Mouse (Mus musculus) embryonic facial prominence, embryonic 15.5 days (tissue): Measurements from ENCODE around the gene Naa80. TPM values are rescaled to one million over a fixed set of nuclear protein-coding genes. Genes with fewer than 3 reads are reported as not detected.

Experiments used
- ATAC-seq: fragments of 200-750 bp; cut with Nextera tagmentation; 2 replicates; pipeline ENCODE4 v1.8.0; 2017; ENCODE audit warnings: low read depth, moderate TSS enrichment; ENCODE audit not compliant: insufficient number of reproducible peaks, low FRiP score, low TSS enrichment
- H3K27ac ChIP-seq: fragments of 300-500 bp; sonication (generic); replicated peaks from 2 replicates; pipeline ENCODE4 v1.5.1; 2015; ENCODE audit warnings: mild to moderate bottlenecking, inconsistent platforms
- H3K27me3 ChIP-seq: fragments of 300-500 bp; sonication (generic); 2 replicates; pipeline ENCODE4 v1.6.1; 2015; ENCODE audit warnings: inconsistent platforms
- H3K36me3 ChIP-seq: fragments of 300-500 bp; sonication (generic); 2 replicates; pipeline ENCODE4 v1.6.1; 2015; ENCODE audit warnings: mild to moderate bottlenecking, inconsistent platforms
- H3K4me1 ChIP-seq: fragments of 300-500 bp; sonication (generic); 2 replicates; pipeline ENCODE4 v1.6.1; 2015; ENCODE audit warnings: inconsistent platforms
- H3K4me2 ChIP-seq: fragments of 300-500 bp; sonication (generic); replicated peaks from 2 replicates; pipeline ENCODE4 v1.6.1; 2015; ENCODE audit warnings: mild to moderate bottlenecking, inconsistent platforms
- H3K4me3 ChIP-seq: fragments of 300-500 bp; sonication (generic); replicated peaks from 2 replicates; pipeline ENCODE4 v1.5.1; 2015; ENCODE audit warnings: mild to moderate bottlenecking, inconsistent platforms
- H3K9ac ChIP-seq: fragments of 300-500 bp; sonication (generic); 2 replicates; pipeline ENCODE4 v1.6.1; 2015; ENCODE audit warnings: inconsistent platforms
- H3K9me3 ChIP-seq: fragments of 300-500 bp; sonication (generic); replicated peaks from 2 replicates; pipeline ENCODE4 v1.6.1; 2016; ENCODE audit warnings: inconsistent platforms
- WGBS: fragments of 180-500 bp; shearing (Covaris S2); methylation state at CpG from one replicate; pipeline ENCODE4 v1.1.7; 2015; 5-methylcytosine and 5-hydroxymethylcytosine counted together
- polyA plus RNA-seq: library from polyadenylated mRNA; unstranded; fragments of >200 nt; fragmentation: Nextera tagmentation; extraction: Ambion mirVana; gene quantifications from 2 replicates; pipeline ENCODE4 v1.2.1, GENCODE M21; 2015

Gene Naa80
- polyA plus RNA-seq, 1 experiment from 2014 or later = 22.8 TPM

- Histone ChIP-seq H3K27ac (no peak overlapping the region), H3K4me2 (no peak overlapping the region), H3K36me3 (0 out of 2 replicates have a peak, but pooled peaks cover under 1% of the 10 kb centered on the region), H3K9me3 (no peaks in the 10 kb centered on the region), H3K9ac (no peak overlapping the region), H3K4me1 (peaks cover 27% of the 10 kb centered on the region), H3K4me3 (no peak overlapping the region), H3K27me3 (no peaks in the 10 kb centered on the region)
- no peak for ATAC-seq
- 58% methylated on average over 14 of the region's 14 CpGs for WGBS
These were observed 21.2 kb downstream of the Naa80 start for GRCm38 (mm10) chr9:107599842-107600241.

GRCm38 (mm10) chr9:107600745-107601144 is 22.1 kb downstream of the Naa80 start:
- Histone ChIP-seq H3K4me2 (no peak overlapping the region), H3K4me1 (peaks cover 35% of the 10 kb centered on the region), H3K27me3 (no peaks in the 10 kb centered on the region), H3K9me3 (no peaks in the 10 kb centered on the region), H3K9ac (no peak overlapping the region), H3K27ac (no peak overlapping the region), H3K36me3 (no peaks in the 10 kb centered on the region), H3K4me3 (no peak overlapping the region)
- no peak for ATAC-seq
- 78% methylated on average over 12 of the region's 12 CpGs for WGBS

GRCm38 (mm10) chr9:107601275-107601674 is 22.6 kb downstream of the Naa80 start:
- 86% methylated on average over 11 of the region's 11 CpGs for WGBS
- Histone ChIP-seq H3K9me3 (no peaks in the 10 kb centered on the region), H3K27me3 (no peaks in the 10 kb centered on the region)

DNA sequence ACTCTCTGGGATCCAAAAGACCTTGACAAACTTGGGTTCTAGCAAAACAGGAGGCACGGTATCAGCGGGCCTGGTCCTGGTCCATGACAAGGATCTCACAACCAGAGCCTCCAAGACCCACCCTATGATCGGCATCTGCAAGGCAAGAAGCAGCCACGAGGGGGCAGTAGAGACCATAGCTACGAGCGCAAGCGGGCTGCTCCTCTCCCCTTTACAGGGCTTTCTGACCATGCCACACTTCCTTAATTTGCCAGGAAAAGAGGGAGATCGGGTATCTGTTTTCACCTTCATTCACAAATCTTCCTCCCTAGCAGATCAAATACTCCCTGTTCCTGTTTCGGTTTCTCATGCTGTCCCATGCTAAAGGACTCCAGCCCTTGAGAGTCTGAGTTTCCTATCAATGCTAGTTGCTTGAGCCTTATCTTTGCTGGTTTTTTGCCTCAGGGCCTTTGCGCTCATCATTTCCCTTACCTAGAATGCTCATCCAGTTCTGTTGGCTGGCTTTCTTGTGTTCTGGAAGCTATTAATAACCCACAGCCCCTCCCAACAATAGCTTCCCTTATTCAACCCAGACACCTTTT is 23.5 kb downstream of the Naa80 start:
- Histone ChIP-seq H3K27me3 (no peaks in the 10 kb centered on the region), H3K36me3 (no peaks in the 10 kb centered on the region), H3K4me3 (no peak overlapping the region), H3K4me1 (peaks cover 47% of the 10 kb centered on the region), H3K4me2 (0 out of 2 replicates have a peak overlapping the region, but pooled peaks have one; percentile 4), H3K9me3 (no peaks in the 10 kb centered on the region), H3K9ac (0 out of 2 replicates have a peak overlapping the region, but pooled peaks have one; percentile 9), H3K27ac (peak overlapping the region; percentile 45; the same call in 1 of the 2 replicates)
- WGBS = 7% methylated on average over 10 of the region's 10 CpGs
- ATAC-seq = peak; percentile 23; the same call in 1 of the 2 replicates

More at GRCm38 (mm10) chr9:107601275-107601674, 22.6 kb downstream of the Naa80 start:
- no peak overlapping the region for H3K4me2 ChIP-seq
- H3K4me1 ChIP-seq = peaks cover 38% of the 10 kb centered on the region
- H3K27ac ChIP-seq = no peak overlapping the region
- H3K36me3 ChIP-seq = no peaks in the 10 kb centered on the region
- no peak for ATAC-seq
- no peak overlapping the region for H3K4me3 ChIP-seq
- H3K9ac ChIP-seq = no peak overlapping the region

DNA sequence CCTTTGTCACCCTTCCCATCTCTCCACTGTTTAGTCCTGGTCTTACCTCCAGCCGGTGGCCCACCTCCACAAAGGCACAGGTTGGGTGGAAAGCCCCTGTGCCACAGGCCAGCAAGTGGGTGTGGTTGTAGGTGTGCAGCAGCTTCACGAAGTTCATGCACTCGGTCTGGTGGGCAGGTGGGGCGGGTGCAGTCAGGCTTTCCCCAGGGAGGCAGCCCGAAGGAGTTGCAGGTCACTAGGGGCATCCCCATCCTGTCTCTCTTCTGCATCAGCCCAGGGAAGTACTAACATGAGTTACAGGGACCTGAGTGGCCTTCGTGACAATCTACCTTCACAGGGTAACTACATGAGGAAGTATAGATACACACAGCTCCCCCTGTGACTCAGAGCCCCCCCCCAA is 24.6 kb downstream of the Naa80 start:
- H3K36me3 ChIP-seq = no peaks in the 10 kb centered on the region
- H3K27me3 ChIP-seq = no peaks in the 10 kb centered on the region
- H3K9ac ChIP-seq = no peak overlapping the region
- WGBS = 72% methylated on average over 6 of the region's 6 CpGs
- H3K27ac ChIP-seq = no peak overlapping the region
- H3K4me3 ChIP-seq = no peak overlapping the region
- no peaks in the 10 kb centered on the region for H3K9me3 ChIP-seq
- peaks cover 58% of the 10 kb centered on the region for H3K4me1 ChIP-seq
- no peak for ATAC-seq
- no peak overlapping the region for H3K4me2 ChIP-seq

DNA sequence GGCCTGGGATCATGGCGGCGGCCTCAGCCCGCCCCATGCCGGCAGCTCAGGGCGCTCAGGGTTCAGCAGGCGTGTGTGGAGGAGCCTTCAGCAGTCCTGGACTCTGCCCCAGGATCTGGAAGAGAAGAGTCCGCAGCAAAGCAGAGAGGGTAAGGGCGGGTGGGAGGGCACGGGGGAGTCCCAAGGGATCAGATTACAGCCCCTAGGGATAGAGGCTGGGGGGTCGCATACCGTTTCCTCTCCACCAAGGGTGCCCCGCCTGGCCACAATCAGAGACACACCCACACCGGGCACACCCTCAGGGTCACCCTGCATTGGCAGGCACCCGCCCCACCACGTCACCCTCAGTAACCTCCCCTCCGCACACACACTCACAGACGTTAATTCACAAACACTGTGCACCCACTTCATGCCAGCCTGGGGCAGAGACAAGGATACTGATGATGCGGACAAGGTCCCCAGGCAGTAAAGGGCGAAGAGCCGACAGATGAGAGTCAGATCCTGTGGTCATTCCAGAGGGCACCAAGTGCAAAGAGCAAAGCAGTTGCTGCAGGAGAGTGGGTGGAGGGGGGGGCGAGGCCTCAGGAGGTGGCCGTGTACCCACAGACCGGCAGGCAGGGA is 26.5 kb downstream of the Naa80 start:
- no peaks in the 10 kb centered on the region for H3K27me3 ChIP-seq
- WGBS = 31% methylated on average over 23 of the region's 23 CpGs
- peak overlapping the region; percentile 26 for H3K4me3 ChIP-seq
- no peaks in the 10 kb centered on the region for H3K9me3 ChIP-seq
- peaks cover 74% of the 10 kb centered on the region for H3K4me1 ChIP-seq
- no peaks in the 10 kb centered on the region for H3K36me3 ChIP-seq
- peak overlapping the region; percentile 34 for H3K4me2 ChIP-seq
- H3K27ac ChIP-seq = peak overlapping the region; percentile 73
- H3K9ac ChIP-seq = no peak overlapping the region
- ATAC-seq = peak; percentile 18; the same call in 1 of the 2 replicates

DNA sequence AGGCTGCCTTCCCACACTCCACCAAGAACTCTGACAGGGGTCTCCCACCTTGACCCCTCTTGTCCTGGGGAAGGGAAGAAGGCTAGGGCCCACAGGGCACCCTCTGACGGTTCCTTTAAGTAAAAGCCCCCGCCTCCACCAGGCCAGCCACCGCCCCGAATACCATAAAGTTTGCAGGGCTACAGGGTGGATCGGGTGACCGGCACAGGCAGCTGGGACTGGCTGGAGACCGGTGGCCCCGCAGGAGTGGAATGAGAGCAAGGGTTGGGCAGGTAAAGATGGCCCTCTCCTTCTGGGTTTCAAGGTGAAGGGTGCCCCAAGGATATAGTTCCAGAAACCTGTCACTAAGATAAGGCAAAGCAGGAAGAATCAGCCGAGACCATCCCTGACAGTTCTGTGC is 27.9 kb downstream of the Naa80 start:
- no peak for ATAC-seq
- H3K27ac ChIP-seq = peak overlapping the region; percentile 55
- peak overlapping the region; percentile 35 for H3K4me2 ChIP-seq
- no peaks in the 10 kb centered on the region for H3K27me3 ChIP-seq
- H3K4me1 ChIP-seq = peaks cover 81% of the 10 kb centered on the region
- no peaks in the 10 kb centered on the region for H3K9me3 ChIP-seq
- no peaks in the 10 kb centered on the region for H3K36me3 ChIP-seq
- peak overlapping the region; percentile 17; the same call in 1 of the 2 replicates for H3K4me3 ChIP-seq
- no peak overlapping the region for H3K9ac ChIP-seq
- WGBS = 9% methylated on average over 9 of the region's 9 CpGs

GRCm38 (mm10) chr9:107607036-107607435 is 28.3 kb downstream of the Naa80 start:
- no peaks in the 10 kb centered on the region for H3K36me3 ChIP-seq
- peak overlapping the region; percentile 17; the same call in 1 of the 2 replicates for H3K4me3 ChIP-seq
- peak overlapping the region; percentile 35 for H3K4me2 ChIP-seq
- H3K27ac ChIP-seq = 0 out of 2 replicates have a peak overlapping the region, but pooled peaks have one; percentile 48
- no peaks in the 10 kb centered on the region for H3K27me3 ChIP-seq
- no peak overlapping the region for H3K9ac ChIP-seq
- no peaks in the 10 kb centered on the region for H3K9me3 ChIP-seq
- peaks cover 85% of the 10 kb centered on the region for H3K4me1 ChIP-seq
- 85% methylated on average over 2 of the region's 2 CpGs for WGBS
- ATAC-seq = no peak

GRCm38 (mm10) chr9:107607653-107608245 is 29.1 kb downstream of the Naa80 start:
- 50% methylated on average over 9 of the region's 9 CpGs for whole genome bisulfite sequencing
- Histone ChIP-seq H3K27me3 (no peaks in the 10 kb centered on the region), H3K4me3 (no peak overlapping the region), H3K9ac (0 out of 2 replicates have a peak overlapping the region, but pooled peaks have one; percentile 4), H3K27ac (peak overlapping the region; percentile 48; the same call in 1 of the 2 replicates), H3K4me1 (peaks cover 85% of the 10 kb centered on the region), H3K36me3 (no peaks in the 10 kb centered on the region), H3K4me2 (peak overlapping the region; percentile 35), H3K9me3 (no peaks in the 10 kb centered on the region)
- ATAC-seq = no peak

DNA sequence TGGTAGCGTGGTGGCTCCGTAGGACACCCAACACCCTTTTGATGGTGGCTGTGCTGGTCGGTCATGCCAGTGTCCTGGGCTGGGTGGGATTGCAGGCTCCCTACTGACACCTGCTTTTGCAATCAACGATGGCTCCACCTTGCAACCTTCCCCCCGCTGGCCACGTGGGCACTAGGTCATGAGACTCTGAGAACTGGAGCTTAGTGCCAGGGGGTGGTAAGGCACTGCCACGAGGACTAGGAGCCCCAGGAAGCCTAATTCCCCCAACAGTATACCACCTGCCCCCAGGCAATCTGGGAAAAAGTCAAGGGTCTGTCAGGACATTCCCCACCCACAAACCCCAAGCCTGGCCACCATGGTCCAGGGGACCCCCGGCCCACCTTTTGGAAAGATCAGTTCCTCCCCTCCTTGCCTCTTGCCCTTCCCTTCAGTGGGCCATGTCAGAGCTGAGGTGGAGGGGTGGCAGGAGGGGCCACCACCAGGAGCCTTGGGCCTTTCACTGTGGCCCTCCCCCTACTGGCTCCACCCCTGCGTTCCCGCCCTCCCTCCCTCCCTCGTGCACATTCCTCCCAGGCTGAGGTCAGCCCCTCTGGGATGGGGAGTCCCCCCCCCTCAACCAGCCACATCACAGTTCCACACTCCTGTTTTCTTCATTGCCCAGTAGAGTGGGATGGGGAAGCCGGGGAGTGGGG is 30.2 kb downstream of the Naa80 start, which contains the start of gene Sema3b:
Gene Sema3b, minus strand, starts transcription at position 489 of the 692 bp plus-strand sequence.
- H3K27ac ChIP-seq = peak within 1 kb of the TSS; percentile 95
- H3K4me3 ChIP-seq = no peak within 1 kb of the TSS
- H3K9ac ChIP-seq = no peak within 1 kb of the TSS
- no peak for ATAC-seq
- H3K36me3 ChIP-seq = 0 out of 2 replicates have a peak, but pooled peaks cover 4% of the 10 kb centered on the region
- peaks cover 86% of the 10 kb centered on the region for H3K4me1 ChIP-seq
- WGBS = 35% methylated on average over 12 of the region's 12 CpGs
- no peaks in the 10 kb centered on the region for H3K9me3 ChIP-seq
- H3K27me3 ChIP-seq = no peaks in the 10 kb centered on the region
- H3K4me2 ChIP-seq = 0 out of 2 replicates have a peak within 1 kb of the TSS, but pooled peaks have one; percentile 35

DNA sequence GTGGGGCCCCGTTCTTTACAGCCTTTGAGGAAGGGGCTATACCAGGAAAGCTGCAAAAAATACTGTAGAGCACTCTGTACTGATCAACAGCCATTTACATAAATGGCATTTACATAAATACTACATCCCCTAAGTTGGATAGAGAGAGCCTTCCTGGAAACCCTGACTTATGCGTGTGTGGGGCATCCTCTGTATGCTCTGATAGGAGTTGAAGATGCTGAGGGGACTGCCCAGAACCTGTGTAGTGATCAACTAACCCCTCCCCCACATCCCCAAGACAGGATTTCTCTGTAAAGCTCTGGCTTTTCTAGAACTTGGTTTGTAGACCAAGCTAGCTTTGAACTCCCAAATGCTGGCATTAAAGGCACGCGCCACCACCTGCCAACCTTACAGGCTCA is 30.7 kb downstream of the Naa80 start:
- no peak overlapping the region for H3K4me3 ChIP-seq
- no peaks in the 10 kb centered on the region for H3K9me3 ChIP-seq
- H3K4me2 ChIP-seq = no peak overlapping the region
- no peaks in the 10 kb centered on the region for H3K27me3 ChIP-seq
- 58% methylated on average over 4 of the region's 4 CpGs for WGBS
- peaks cover 8% of the 10 kb centered on the region for H3K36me3 ChIP-seq
- H3K27ac ChIP-seq = 0 out of 2 replicates have a peak overlapping the region, but pooled peaks have one; percentile 12
- peaks cover 85% of the 10 kb centered on the region for H3K4me1 ChIP-seq
- no peak overlapping the region for H3K9ac ChIP-seq
- no peak for ATAC-seq
